Mouse (Mus musculus) liver, embryonic 12.5 days (tissue): ENCODE results near the gene Ppfia3. TPM values are rescaled to one million over a fixed set of nuclear protein-coding genes. Genes with fewer than 3 reads are reported as not detected.
"Not testable (repeated sequence)": the region's sequence is repeated elsewhere in the genome, so short reads cannot be mapped to it uniquely, and the experiment has no call there.

Source experiments
- ATAC-seq: fragments of 200-750 bp; cut with Nextera tagmentation; 2 replicates; pipeline ENCODE4 v1.8.0; 2017; ENCODE audit warnings: moderate number of reproducible peaks, mild to moderate bottlenecking, moderate library complexity
- H3K27ac ChIP-seq: fragments of 300-500 bp; sonication (generic); 2 replicates; pipeline ENCODE4 v1.5.1; 2016; ENCODE audit warnings: mild to moderate bottlenecking
- H3K27me3 ChIP-seq: fragments of 300-500 bp; sonication (generic); replicated peaks from 2 replicates; pipeline ENCODE4 v1.6.1; 2016; ENCODE audit warnings: mild to moderate bottlenecking, moderate library complexity
- H3K36me3 ChIP-seq: fragments of 300-500 bp; sonication (generic); 2 replicates; pipeline ENCODE4 v1.6.1; 2016; ENCODE audit warnings: mild to moderate bottlenecking, moderate library complexity
- H3K4me1 ChIP-seq: fragments of 300-500 bp; sonication (generic); 2 replicates; pipeline ENCODE4 v1.6.1; 2016
- H3K4me2 ChIP-seq: fragments of 300-500 bp; sonication (generic); 2 replicates; pipeline ENCODE4 v1.6.1; 2016; ENCODE audit warnings: mild to moderate bottlenecking, moderate library complexity
- H3K4me3 ChIP-seq: fragments of 300-500 bp; sonication (generic); 2 replicates; pipeline ENCODE4 v1.5.1; 2016; ENCODE audit warnings: mild to moderate bottlenecking, moderate library complexity
- H3K9ac ChIP-seq: fragments of 300-500 bp; sonication (generic); 2 replicates; pipeline ENCODE4 v1.6.1; 2016; ENCODE audit warnings: mild to moderate bottlenecking, moderate library complexity
- H3K9me3 ChIP-seq: fragments of 300-500 bp; sonication (generic); replicated peaks from 2 replicates; pipeline ENCODE4 v1.6.1; 2016; ENCODE audit warnings: mild to moderate bottlenecking, moderate library complexity
- WGBS: fragments of 180-500 bp; shearing (Covaris S2); methylation state at CpG from one replicate; pipeline ENCODE4 v1.1.7; 2016; ENCODE audit not compliant: insufficient replicate concordance; 5-methylcytosine and 5-hydroxymethylcytosine counted together
- polyA plus RNA-seq: library from polyadenylated mRNA; unstranded; fragments of >200 nt; fragmentation: Nextera tagmentation; extraction: Ambion mirVana; gene quantifications from 2 replicates; pipeline ENCODE4 v1.2.1, GENCODE M21; 2016

Ppfia3 gene
- polyA plus RNA-seq, 1 experiment from 2014 or later: 0.37 TPM

DNA sequence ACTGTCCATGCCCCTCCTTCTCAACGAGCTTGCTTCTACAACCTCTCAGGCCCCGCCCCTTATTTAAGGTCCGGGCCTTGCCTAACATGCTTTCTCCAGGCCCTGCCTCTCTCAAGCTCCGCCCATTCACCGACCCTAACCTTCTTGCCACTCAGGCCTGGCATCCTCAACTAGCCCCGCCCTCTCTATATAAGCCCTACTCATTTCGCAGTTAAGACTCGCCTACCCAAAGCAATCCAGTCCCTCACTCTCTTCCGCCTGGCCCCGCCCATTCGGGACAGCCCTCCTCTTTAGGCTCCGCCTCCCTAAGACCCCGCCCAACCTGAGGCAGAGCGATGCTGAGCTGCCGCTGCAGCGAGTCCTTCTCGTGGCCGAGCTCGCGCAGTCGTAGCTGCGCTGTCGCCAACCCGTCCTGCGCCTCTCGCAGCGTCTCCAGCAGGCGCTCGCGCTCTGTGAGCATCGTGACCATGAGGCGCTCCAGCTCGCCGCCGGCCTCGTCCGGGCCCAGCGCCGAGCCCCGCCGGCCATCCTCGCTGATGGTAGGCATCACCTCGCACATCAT, 5.5 kb downstream of the Ppfia3 start:
- Histone ChIP-seq H3K4me1 (peaks cover 31% of the 10 kb centered on the region), H3K9me3 (no peaks in the 10 kb centered on the region), H3K36me3 (no peaks in the 10 kb centered on the region), H3K27ac (no peak overlapping the region), H3K4me3 (peak overlapping the region; percentile 47), H3K9ac (peak overlapping the region; percentile 45; the same call in 1 of the 2 replicates), H3K4me2 (peak overlapping the region; percentile 73), H3K27me3 (peaks cover 95% of the 10 kb centered on the region)
- WGBS: under 1% methylated on average over 43 of the region's 43 CpGs
- ATAC-seq: peak; percentile 74

GRCm38 (mm10) chr7:45360404-45361125, 6.3 kb downstream of the Ppfia3 start:
- no peak overlapping the region for H3K4me3 ChIP-seq

GRCm38 (mm10) chr7:45359081-45359480, 7.7 kb downstream of the Ppfia3 start:
- not testable (repeated sequence) for ATAC-seq, H3K9ac ChIP-seq, H3K27ac ChIP-seq, H3K4me3 ChIP-seq, H3K4me2 ChIP-seq, H3K9me3 ChIP-seq, H3K36me3 ChIP-seq
- Histone ChIP-seq H3K4me1 (peaks cover 38% of the 10 kb centered on the region), H3K27me3 (peaks cover 89% of the 10 kb centered on the region)
- WGBS: 25% methylated on average over 10 of the region's 11 CpGs

More at GRCm38 (mm10) chr7:45360404-45361125, 6.3 kb downstream of the Ppfia3 start:
- no peaks in the 10 kb centered on the region for H3K36me3 ChIP-seq
- H3K4me1 ChIP-seq: peaks cover 32% of the 10 kb centered on the region
- peaks cover 95% of the 10 kb centered on the region for H3K27me3 ChIP-seq
- no peak overlapping the region for H3K27ac ChIP-seq
- 38% methylated on average over 18 of the region's 18 CpGs for WGBS
- H3K4me2 ChIP-seq: peak overlapping the region; percentile 73; the same call in 1 of the 2 replicates
- no peak for ATAC-seq
- no peaks in the 10 kb centered on the region for H3K9me3 ChIP-seq
- H3K9ac ChIP-seq: no peak overlapping the region

DNA sequence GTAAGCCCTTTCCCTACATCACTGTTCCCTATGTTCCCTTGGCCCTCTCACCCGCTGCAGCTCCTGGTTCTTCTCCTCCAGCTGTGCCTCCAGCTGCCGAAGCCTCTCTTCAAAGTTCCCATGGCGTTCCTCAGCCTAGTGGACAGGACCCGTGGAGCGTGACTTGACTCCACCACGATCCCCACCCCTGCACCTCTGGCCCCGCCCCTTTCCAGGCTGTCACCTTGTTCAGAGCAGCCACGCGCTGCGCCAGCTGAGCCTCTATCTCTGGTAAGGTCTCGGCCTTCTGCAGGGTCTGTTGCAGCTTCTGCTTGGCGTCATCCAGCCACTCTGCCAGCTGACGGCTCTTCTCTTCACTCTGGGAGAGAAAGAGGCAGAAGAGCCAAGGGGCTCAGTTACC, 10.7 kb downstream of the Ppfia3 start:
- peaks cover 80% of the 10 kb centered on the region for H3K27me3 ChIP-seq
- no peak overlapping the region for H3K27ac ChIP-seq
- peaks cover 19% of the 10 kb centered on the region for H3K4me1 ChIP-seq
- ATAC-seq: no peak
- no peaks in the 10 kb centered on the region for H3K36me3 ChIP-seq
- no peak overlapping the region for H3K4me3 ChIP-seq
- H3K4me2 ChIP-seq: no peak overlapping the region
- H3K9ac ChIP-seq: no peak overlapping the region
- WGBS: 36% methylated on average over 13 of the region's 13 CpGs
- no peaks in the 10 kb centered on the region for H3K9me3 ChIP-seq

GRCm38 (mm10) chr7:45355318-45356020, 11.3 kb downstream of the Ppfia3 start:
- Histone ChIP-seq H3K27ac (no peak overlapping the region), H3K4me3 (no peak overlapping the region), H3K9me3 (no peaks in the 10 kb centered on the region), H3K9ac (no peak overlapping the region), H3K36me3 (no peaks in the 10 kb centered on the region), H3K4me2 (no peak overlapping the region), H3K4me1 (peaks cover 13% of the 10 kb centered on the region), H3K27me3 (peaks cover 80% of the 10 kb centered on the region)
- 46% methylated on average over 15 of the region's 15 CpGs for WGBS
- peak; percentile 57; the same call in 1 of the 2 replicates for ATAC-seq

GRCm38 (mm10) chr7:45353041-45353440, 13.8 kb downstream of the Ppfia3 start:
- Histone ChIP-seq H3K9ac (no peak overlapping the region), H3K9me3 (no peaks in the 10 kb centered on the region), H3K4me1 (peaks cover 13% of the 10 kb centered on the region), H3K27ac (no peak overlapping the region), H3K4me3 (no peak overlapping the region), H3K36me3 (no peaks in the 10 kb centered on the region), H3K27me3 (peaks cover 78% of the 10 kb centered on the region), H3K4me2 (no peak overlapping the region)
- 20% methylated on average over 5 of the region's 5 CpGs for WGBS
- no peak for ATAC-seq

- peaks cover 4% of the 10 kb centered on the region; the same call in 1 of the 2 replicates for H3K4me1 ChIP-seq
- no peaks in the 10 kb centered on the region for H3K9me3 ChIP-seq
- H3K9ac ChIP-seq: no peak overlapping the region
- H3K4me3 ChIP-seq: no peak overlapping the region
- H3K27ac ChIP-seq: no peak overlapping the region
- peaks cover 64% of the 10 kb centered on the region for H3K27me3 ChIP-seq
- 45% methylated on average over 13 of the region's 13 CpGs for WGBS
- no peak for ATAC-seq
- no peaks in the 10 kb centered on the region for H3K36me3 ChIP-seq
- H3K4me2 ChIP-seq: no peak overlapping the region
These were observed 19.9 kb downstream of the Ppfia3 start for GRCm38 (mm10) chr7:45346905-45347304.

DNA sequence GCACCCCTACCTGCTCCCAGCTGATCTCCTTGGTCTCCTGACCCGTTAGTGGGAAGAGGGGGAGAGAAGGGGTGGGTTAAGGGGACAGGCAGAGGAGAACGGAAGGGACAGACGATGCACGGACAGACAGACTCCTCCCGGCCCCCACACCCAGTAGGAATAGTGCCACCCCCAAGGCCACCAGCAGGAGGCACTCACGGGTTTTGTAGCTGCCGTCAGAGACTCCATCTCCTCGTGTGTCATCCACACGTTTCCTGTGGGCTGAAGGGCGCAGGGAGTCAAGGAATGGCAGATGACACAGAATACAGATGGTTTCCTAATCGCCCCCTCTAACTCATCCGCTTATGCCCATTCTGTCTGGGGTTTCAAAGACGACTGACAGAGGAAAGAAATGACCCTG, 23.3 kb downstream of the Ppfia3 start:
- H3K4me1 ChIP-seq: peaks cover 38% of the 10 kb centered on the region
- H3K27ac ChIP-seq: no peak overlapping the region
- 18% methylated on average over 13 of the region's 13 CpGs for WGBS
- H3K9ac ChIP-seq: no peak overlapping the region
- no peak for ATAC-seq
- H3K9me3 ChIP-seq: no peaks in the 10 kb centered on the region
- no peaks in the 10 kb centered on the region for H3K36me3 ChIP-seq
- no peak overlapping the region for H3K4me2 ChIP-seq
- H3K27me3 ChIP-seq: peaks cover 54% of the 10 kb centered on the region
- no peak overlapping the region for H3K4me3 ChIP-seq

DNA sequence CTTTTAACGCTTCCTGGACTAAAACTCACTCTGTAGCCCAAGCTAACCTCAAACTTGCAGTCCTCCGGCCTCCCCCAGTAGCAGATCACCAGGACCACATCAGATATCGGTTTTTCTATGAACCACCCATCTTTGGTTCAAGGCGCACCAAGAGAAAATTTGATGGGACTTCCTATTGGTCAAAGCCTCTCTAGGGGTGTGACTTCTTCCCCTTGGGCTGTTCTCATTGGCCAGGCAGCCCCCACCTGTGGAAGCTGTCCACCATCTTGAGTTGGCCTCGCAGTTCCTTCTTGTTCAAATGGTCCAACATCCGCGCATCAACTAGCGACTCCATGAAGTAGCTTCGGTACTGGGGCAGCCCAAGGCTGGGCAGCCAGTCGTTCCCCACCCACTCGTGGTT, 24.7 kb downstream of the Ppfia3 start:
- H3K27me3 ChIP-seq: peaks cover 56% of the 10 kb centered on the region
- peaks cover 49% of the 10 kb centered on the region for H3K4me1 ChIP-seq
- H3K9me3 ChIP-seq: no peaks in the 10 kb centered on the region
- 76% methylated on average over 11 of the region's 11 CpGs for WGBS
- no peak overlapping the region for H3K4me2 ChIP-seq
- no peak overlapping the region for H3K9ac ChIP-seq
- no peak overlapping the region for H3K4me3 ChIP-seq
- ATAC-seq: no peak
- H3K27ac ChIP-seq: no peak overlapping the region
- H3K36me3 ChIP-seq: no peaks in the 10 kb centered on the region

- Histone ChIP-seq H3K27ac (no peak overlapping the region), H3K4me2 (peak overlapping the region; percentile 96), H3K4me1 (peaks cover 49% of the 10 kb centered on the region), H3K36me3 (no peaks in the 10 kb centered on the region), H3K4me3 (peak overlapping the region; percentile 65), H3K9ac (no peak overlapping the region), H3K27me3 (peaks cover 57% of the 10 kb centered on the region), H3K9me3 (no peaks in the 10 kb centered on the region)
- 3% methylated on average over 8 of the region's 8 CpGs for WGBS
- peak; percentile 60 for ATAC-seq
These were observed 25.5 kb downstream of the Ppfia3 start for GRCm38 (mm10) chr7:45341303-45341702.

- Histone ChIP-seq H3K9ac (peak overlapping the region; percentile 72), H3K4me1 (peaks cover 49% of the 10 kb centered on the region), H3K36me3 (no peaks in the 10 kb centered on the region), H3K4me2 (peak overlapping the region; percentile 96), H3K27me3 (peaks cover 60% of the 10 kb centered on the region), H3K9me3 (no peaks in the 10 kb centered on the region), H3K4me3 (peak overlapping the region; percentile 65), H3K27ac (no peak overlapping the region)
- peak; percentile 17; the same call in 1 of the 2 replicates for ATAC-seq
- WGBS: 2% methylated on average over 11 of the region's 11 CpGs
These were observed 26.1 kb downstream of the Ppfia3 start for GRCm38 (mm10) chr7:45340669-45341068.

DNA sequence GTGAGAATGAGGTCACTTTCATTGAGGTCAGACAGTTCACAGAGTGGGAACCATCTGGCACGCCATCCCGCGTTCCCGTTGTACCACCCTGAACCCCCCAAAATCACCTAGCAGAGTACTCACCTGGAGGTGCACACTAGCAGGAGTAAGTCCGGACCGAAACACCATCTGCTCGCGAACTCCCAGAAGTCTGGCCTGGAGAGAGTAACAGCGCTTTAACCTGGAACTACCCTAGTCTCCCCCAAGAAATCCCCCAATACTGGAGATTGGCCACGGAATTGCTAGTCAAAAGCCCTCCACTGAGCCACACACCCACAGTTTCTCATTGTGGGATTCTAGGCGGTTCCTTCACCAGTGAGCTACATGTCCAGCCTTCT, 26.8 kb downstream of the Ppfia3 start:
- H3K9ac ChIP-seq: peak overlapping the region; percentile 72
- H3K27ac ChIP-seq: peak overlapping the region; percentile 46; the same call in 1 of the 2 replicates
- peak overlapping the region; percentile 65 for H3K4me3 ChIP-seq
- H3K27me3 ChIP-seq: peaks cover 66% of the 10 kb centered on the region
- peaks cover 49% of the 10 kb centered on the region for H3K4me1 ChIP-seq
- no peak for ATAC-seq
- no peaks in the 10 kb centered on the region for H3K9me3 ChIP-seq
- WGBS: 2% methylated on average over 11 of the region's 11 CpGs
- H3K4me2 ChIP-seq: peak overlapping the region; percentile 96
- no peaks in the 10 kb centered on the region for H3K36me3 ChIP-seq
